ENCODE assay signal across 8 mouse cellular contexts in the genomic region with DNA sequence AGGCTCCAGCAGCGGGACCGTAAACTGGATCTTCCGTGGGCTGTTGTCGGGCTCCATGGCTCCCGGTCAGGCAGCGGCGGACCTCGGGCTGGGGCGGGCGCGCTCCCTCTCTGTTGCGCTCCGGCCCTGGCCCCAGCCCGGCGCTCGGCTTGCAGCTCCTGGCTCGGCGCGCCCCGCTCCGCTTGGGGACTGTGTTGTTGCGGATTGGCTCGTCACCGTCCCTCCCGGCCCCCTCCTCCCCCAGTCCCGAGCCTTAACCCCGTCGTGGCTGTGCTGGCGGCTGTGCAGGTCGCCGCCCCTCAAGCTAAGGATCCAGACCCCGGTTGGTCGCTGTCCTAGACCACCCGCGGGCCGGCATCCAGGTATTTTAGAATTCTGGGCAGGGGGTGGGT. TPM values are rescaled to one million over a fixed set of nuclear protein-coding genes. Genes with fewer than 3 reads are reported as not detected.
DNase-seq lines count a peak whose midpoint lies in the region; ATAC-seq lines count a peak whose summit lies in the region.

A gene (minus strand): TSS at position 182 of the 392 bp plus-strand sequence.

- H3K4me3 ChIP-seq in kidney, embryonic 14.5 days (ENCODE audit: low read length): peak within 1 kb of the TSS; percentile 71
- H3K4me3 ChIP-seq in limb, embryonic 15.5 days: peak within 1 kb of the TSS; percentile 63
- H3K4me3 ChIP-seq in neural tube, embryonic 11.5 days (ENCODE audit: low read depth, low read length): peak within 1 kb of the TSS; percentile 59

- WGBS in kidney, embryonic 14.5 days: under 1% methylated on average over 32 of the region's 36 CpGs
- WGBS in limb, embryonic 15.5 days: under 1% methylated on average over 36 of the region's 36 CpGs
- whole genome bisulfite sequencing in neural tube, embryonic 11.5 days: 0% methylated on average over 33 of the region's 36 CpGs

- DNase-seq in kidney, adult 11 months: peak; percentile 55
- DNase-seq in kidney, adult 9 months: no peak
- peak; percentile 78 for DNase-seq in embryo, embryonic 9.5 days (ENCODE audit: extremely low spot score)
- DNase-seq in neural tube, embryonic 11.5 days (ENCODE audit: low spot score): peak; percentile 82

- H3K4me1 ChIP-seq in kidney, embryonic 14.5 days (ENCODE audit: control insufficient read depth, insufficient read depth, low read length): peaks cover 15% of the 10 kb centered on the region
- peaks cover 24% of the 10 kb centered on the region for H3K4me1 ChIP-seq in limb, embryonic 15.5 days
- H3K4me1 ChIP-seq in neural tube, embryonic 11.5 days (ENCODE audit: control insufficient read depth, insufficient read depth, low read length): peaks cover 5% of the 10 kb centered on the region; the same call in 1 of the 2 replicates

- 0 out of 2 replicates have a peak, but pooled peaks have one; percentile 10 for ATAC-seq in granulocyte monocyte progenitor cell, adult 5-6 weeks (replicated peaks; ENCODE audit: poor library complexity, severe bottlenecking)
- ATAC-seq in kidney, embryonic 14.5 days (ENCODE audit: low FRiP score, low TSS enrichment): peak; percentile 88
- ATAC-seq in limb, embryonic 15.5 days (ENCODE audit: insufficient number of reproducible peaks, low FRiP score, low TSS enrichment, low read depth): peak; percentile 42; the same call in 1 of the 2 replicates
- ATAC-seq in neural tube, embryonic 11.5 days (ENCODE audit: insufficient read depth, low FRiP score, low TSS enrichment): peak; percentile 90
- ATAC-seq in inflammation-experienced regulatory T-cells, adult 6 months: no peak

- H3K27ac ChIP-seq in kidney, embryonic 14.5 days (ENCODE audit: low read depth, low read length): peak within 1 kb of the TSS; percentile 15; the same call in 1 of the 2 replicates
- 0 out of 2 replicates have a peak within 1 kb of the TSS, but pooled peaks have one; percentile 2 for H3K27ac ChIP-seq in limb, embryonic 15.5 days
- H3K27ac ChIP-seq in neural tube, embryonic 11.5 days (ENCODE audit: low read depth, low read length): no peak within 1 kb of the TSS

- no peaks in the 10 kb centered on the region for H3K36me3 ChIP-seq in kidney, embryonic 14.5 days (ENCODE audit: control insufficient read depth, insufficient read depth, low read length)
- H3K36me3 ChIP-seq in limb, embryonic 15.5 days: no peaks in the 10 kb centered on the region
- no peaks in the 10 kb centered on the region for H3K36me3 ChIP-seq in neural tube, embryonic 11.5 days (ENCODE audit: control insufficient read depth, insufficient read depth, low read length)

- peak within 1 kb of the TSS; percentile 63 for H3K9ac ChIP-seq in kidney, embryonic 14.5 days (ENCODE audit: low read depth, low read length)
- peak within 1 kb of the TSS; percentile 54 for H3K9ac ChIP-seq in limb, embryonic 15.5 days
- peak within 1 kb of the TSS; percentile 72 for H3K9ac ChIP-seq in neural tube, embryonic 11.5 days (ENCODE audit: low read length)

- no peaks in the 10 kb centered on the region for H3K9me3 ChIP-seq in kidney, embryonic 14.5 days (ENCODE audit: control insufficient read depth, low read length)
- no peaks in the 10 kb centered on the region for H3K9me3 ChIP-seq in limb, embryonic 15.5 days
- no peaks in the 10 kb centered on the region for H3K9me3 ChIP-seq in neural tube, embryonic 11.5 days (ENCODE audit: control insufficient read depth, low read length)

- peak within 1 kb of the TSS; percentile 74 for H3K4me2 ChIP-seq in kidney, embryonic 14.5 days (replicated peaks; ENCODE audit: low read depth, low read length)
- peak within 1 kb of the TSS; percentile 97 for H3K4me2 ChIP-seq in limb, embryonic 15.5 days
- H3K4me2 ChIP-seq in neural tube, embryonic 11.5 days (ENCODE audit: low read depth): peak within 1 kb of the TSS; percentile 97

- H3K27me3 ChIP-seq in kidney, embryonic 14.5 days (ENCODE audit: control insufficient read depth, insufficient read depth, low read length): 0 out of 2 replicates have a peak, but pooled peaks cover 11% of the 10 kb centered on the region
- H3K27me3 ChIP-seq in limb, embryonic 15.5 days: peaks cover 30% of the 10 kb centered on the region
- H3K27me3 ChIP-seq in neural tube, embryonic 11.5 days (ENCODE audit: control insufficient read depth, insufficient read depth, low read length): 0 out of 2 replicates have a peak, but pooled peaks cover 4% of the 10 kb centered on the region

RNA-seq across cellular contexts. Expression of the gene that starts here (rescaled TPM):
- not detected in 2 replicates for total RNA-seq in granulocyte monocyte progenitor cell, adult 5-6 weeks (2014; fragmentation: Nextera tagmentation)
- total RNA-seq in granulocyte monocyte progenitor cell, adult 5-6 weeks (2017): not detected in 2 replicates
- 19.2 and 21.2 TPM in 2 replicates for polyA plus RNA-seq in kidney, embryonic 14.5 days (2014; fragmentation: Nextera tagmentation; extraction: Ambion mirVana)
- polyA plus RNA-seq in limb, embryonic 15.5 days (2015; fragmentation: Nextera tagmentation; extraction: Ambion mirVana): 7.6 and 9.0 TPM in 2 replicates
- polyA plus RNA-seq in neural tube, embryonic 11.5 days (2014; fragmentation: Nextera tagmentation; extraction: Ambion mirVana): 34.7 and 35.6 TPM in 2 replicates
- polyA plus RNA-seq in inflammation-experienced regulatory T-cells, adult 6 months (2017; shearing (Covaris generic)): under 1 TPM in 1 of 3 experiments, not detected in 2; 0.51 TPM

Comparison
In these comparisons a context has a peak if more than half of its experiments do, and no peak if none do; other contexts are left out.
1. Peak in ATAC-seq in granulocyte monocyte progenitor cell, adult 5-6 weeks; RNA of the gene not detected or under 1 TPM.